Mouse (Mus musculus) ES-E14 (cell line): ENCODE measurements around the gene Fam155a.

Source experiments
- CHD2 ChIP-seq: IDR thresholded peaks from 2 replicates; pipeline ENCODE4 v1.6.1; 2014; ENCODE audit warnings: mild to moderate bottlenecking, low read depth, low read length, inconsistent platforms
- ZNF384 ChIP-seq: IDR thresholded peaks from 2 replicates; pipeline ENCODE4 v1.6.1; 2012; ENCODE audit warnings: low read depth, low read length, inconsistent platforms

GRCm38 (mm10) chr8:9367721-9368120 lies 403.2 kb downstream of the Fam155a start:
- TF ChIP-seq ZNF384 (no peak), CHD2 (no peak)
